Mouse (Mus musculus) liver, postnatal 0 days (tissue): ENCODE measurements at regions not wholly inside any gene's neighbourhood (a gene's known extent, or its start where the extent isn't known, plus 50 kb on each side); places are given as distances from the start of the nearest gene placed in this dataset.
A peak's percentile ranks its signal among the peaks of the same experiment; 100 is the strongest.

ENCODE experiments used
- ATAC-seq: fragments of 200-750 bp; cut with Nextera tagmentation; 2 replicates; pipeline ENCODE4 v1.8.0; 2017; ENCODE audit warnings: mild to moderate bottlenecking, moderate library complexity
- DNase-seq: peaks from one replicate; pipeline ENCODE4 v3.0.0-alpha.2; 2016
- H3K27ac ChIP-seq: fragments of 300-500 bp; sonication (generic); 2 replicates; pipeline ENCODE4 v1.5.1; 2014; ENCODE audit warnings: antibody characterized with exemption, moderate library complexity, mild to moderate bottlenecking, low read depth
- H3K27me3 ChIP-seq: fragments of 300-500 bp; sonication (generic); 2 replicates; pipeline ENCODE4 v1.6.1; 2014; ENCODE audit warnings: low read length, control low read depth, mixed read lengths; ENCODE audit not compliant: insufficient read depth
- H3K36me3 ChIP-seq: fragments of 300-500 bp; sonication (generic); replicated peaks from 2 replicates; pipeline ENCODE4 v1.6.1; 2014; ENCODE audit warnings: mild to moderate bottlenecking, control low read depth, low read length, moderate library complexity, mixed read lengths; ENCODE audit not compliant: insufficient read depth
- H3K4me1 ChIP-seq: fragments of 300-500 bp; sonication (generic); 2 replicates; pipeline ENCODE4 v1.6.1; 2014; ENCODE audit warnings: antibody characterized with exemption, mild to moderate bottlenecking, control low read depth; ENCODE audit not compliant: insufficient read depth
- H3K4me2 ChIP-seq: fragments of 300-500 bp; sonication (generic); 2 replicates; pipeline ENCODE4 v1.6.1; 2014; ENCODE audit warnings: low read depth, mild to moderate bottlenecking, low read length, moderate library complexity, mixed read lengths
- H3K4me3 ChIP-seq: fragments of 300-500 bp; sonication (generic); 2 replicates; pipeline ENCODE4 v1.5.1; 2014; ENCODE audit warnings: low read depth, low read length
- H3K9ac ChIP-seq: fragments of 300-500 bp; sonication (generic); replicated peaks from 2 replicates; pipeline ENCODE4 v1.6.1; 2014; ENCODE audit warnings: mild to moderate bottlenecking, moderate library complexity
- H3K9me3 ChIP-seq: fragments of 300-500 bp; sonication (generic); 2 replicates; pipeline ENCODE4 v1.6.1; 2016; ENCODE audit warnings: mild to moderate bottlenecking, control low read depth, low read length, mixed read lengths
- CTCF ChIP-seq: sonication (generic); IDR thresholded peaks from 2 replicates; pipeline ENCODE4 v1.5.1; 2016; ENCODE audit warnings: antibody characterized with exemption, low read depth
- EP300 ChIP-seq: IDR thresholded peaks from 2 replicates; pipeline ENCODE4 v1.6.1; 2016; ENCODE audit warnings: antibody characterized with exemption, low read depth, mild to moderate bottlenecking
- WGBS: fragments of 180-500 bp; shearing (Covaris S2); extraction: QIAGEN DNeasy Blood & Tissue Kit; methylation state at CpG from one replicate; pipeline ENCODE4 v1.1.7; 2014; ENCODE audit not compliant: insufficient replicate concordance; 5-methylcytosine and 5-hydroxymethylcytosine counted together

- H3K4me2 ChIP-seq, result no peak overlapping the region
- no peak overlapping the region for H3K9ac ChIP-seq
- WGBS, result 68% methylated on average over 5 of the region's 5 CpGs
Observed at GRCm38 (mm10) chr6:117237096-117237495, 68.8 kb downstream of the Cxcl12 start.

GRCm38 (mm10) chr6:117241206-117241605 lies 72.9 kb downstream of the Cxcl12 start:
- H3K36me3 ChIP-seq, result no peaks in the 10 kb centered on the region
- no peak for ATAC-seq
- TF ChIP-seq CTCF (no peak), EP300 (no peak)
- no peak overlapping the region for H3K4me2 ChIP-seq
- H3K9me3 ChIP-seq, result no peaks in the 10 kb centered on the region
- H3K27me3 ChIP-seq, result no peaks in the 10 kb centered on the region
- no peak overlapping the region for H3K27ac ChIP-seq
- no peak for DNase-seq
- H3K4me1 ChIP-seq, result 0 out of 2 replicates have a peak, but pooled peaks cover 3% of the 10 kb centered on the region
- no peak overlapping the region for H3K4me3 ChIP-seq
- no peak overlapping the region for H3K9ac ChIP-seq
- WGBS, result 27% methylated on average over 3 of the region's 3 CpGs

More at GRCm38 (mm10) chr6:117237096-117237495, 68.8 kb downstream of the Cxcl12 start:
- Histone ChIP-seq H3K9me3 (no peaks in the 10 kb centered on the region), H3K27me3 (no peaks in the 10 kb centered on the region), H3K4me3 (no peak overlapping the region), H3K36me3 (no peaks in the 10 kb centered on the region), H3K27ac (no peak overlapping the region), H3K4me1 (no peaks in the 10 kb centered on the region)
- no peak for TF ChIP-seq EP300
- TF ChIP-seq CTCF, result no peak
- DNase-seq (no peak), ATAC-seq (no peak)

GRCm38 (mm10) chr6:117245398-117245797 lies 77.1 kb downstream of the Cxcl12 start:
- DNase-seq (no peak), ATAC-seq (no peak)
- no peak overlapping the region for H3K9ac ChIP-seq
- no peaks in the 10 kb centered on the region for H3K9me3 ChIP-seq
- 0 out of 2 replicates have a peak, but pooled peaks cover 3% of the 10 kb centered on the region for H3K4me1 ChIP-seq
- H3K36me3 ChIP-seq, result no peaks in the 10 kb centered on the region
- 71% methylated on average over 5 of the region's 5 CpGs for WGBS
- no peak overlapping the region for H3K4me2 ChIP-seq
- H3K27me3 ChIP-seq, result no peaks in the 10 kb centered on the region
- TF ChIP-seq CTCF, result no peak
- TF ChIP-seq EP300, result no peak
- no peak overlapping the region for H3K4me3 ChIP-seq
- no peak overlapping the region for H3K27ac ChIP-seq

- Histone ChIP-seq H3K9ac (no peak overlapping the region), H3K9me3 (no peaks in the 10 kb centered on the region), H3K4me1 (0 out of 2 replicates have a peak, but pooled peaks cover 3% of the 10 kb centered on the region), H3K4me2 (no peak overlapping the region), H3K36me3 (no peaks in the 10 kb centered on the region), H3K27me3 (no peaks in the 10 kb centered on the region), H3K27ac (no peak overlapping the region), H3K4me3 (no peak overlapping the region)
- TF ChIP-seq EP300, result no peak
- no peak for TF ChIP-seq CTCF
- 38% methylated on average over 6 of the region's 6 CpGs for WGBS
- ATAC-seq (no peak), DNase-seq (no peak)
Observed at GRCm38 (mm10) chr6:117245849-117246248, 77.5 kb downstream of the Cxcl12 start.

- WGBS, result 73% methylated on average over 18 of the region's 18 CpGs
- ATAC-seq (no peak), DNase-seq (peak; percentile 59)
- Histone ChIP-seq H3K9me3 (no peaks in the 10 kb centered on the region), H3K4me2 (no peak overlapping the region), H3K9ac (no peak overlapping the region), H3K4me1 (0 out of 2 replicates have a peak, but pooled peaks cover 3% of the 10 kb centered on the region), H3K36me3 (no peaks in the 10 kb centered on the region), H3K27ac (no peak overlapping the region), H3K27me3 (no peaks in the 10 kb centered on the region), H3K4me3 (no peak overlapping the region)
- TF ChIP-seq CTCF (peak; percentile 73), EP300 (no peak)
Observed at GRCm38 (mm10) chr6:117249230-117249921, 81.0 kb downstream of the Cxcl12 start.

- H3K9me3 ChIP-seq, result no peaks in the 10 kb centered on the region
- WGBS, result 31% methylated on average over 2 of the region's 2 CpGs
- DNase-seq (no peak), ATAC-seq (no peak)
- H3K9ac ChIP-seq, result no peak overlapping the region
- H3K27me3 ChIP-seq, result no peaks in the 10 kb centered on the region
- no peak overlapping the region for H3K4me2 ChIP-seq
- TF ChIP-seq EP300 (no peak), CTCF (no peak)
- H3K4me1 ChIP-seq, result 0 out of 2 replicates have a peak, but pooled peaks cover 2% of the 10 kb centered on the region
- no peaks in the 10 kb centered on the region for H3K36me3 ChIP-seq
- H3K4me3 ChIP-seq, result no peak overlapping the region
- no peak overlapping the region for H3K27ac ChIP-seq
Observed at GRCm38 (mm10) chr6:117250051-117250450, 81.7 kb downstream of the Cxcl12 start.
